Mouse (Mus musculus) myocyte (in vitro differentiated cells): ENCODE results near the gene Olfr391-ps.

Experiments
- CEBPB ChIP-seq: IDR thresholded peaks from 2 replicates; pipeline ENCODE4 v1.6.1; 2011; ENCODE audit warnings: mild to moderate bottlenecking, moderate library complexity; ENCODE audit not compliant: poor library complexity, insufficient read depth, severe bottlenecking
- E2F4 ChIP-seq: IDR thresholded peaks from one replicate; pipeline ENCODE4 v1.6.1; 2011; ENCODE audit warnings: mild to moderate bottlenecking, control low read depth, moderate library complexity; ENCODE audit not compliant: insufficient read depth
- MAX ChIP-seq: IDR thresholded peaks from one replicate; pipeline ENCODE4 v1.6.1; 2011; ENCODE audit warnings: low read depth, mild to moderate bottlenecking, control low read depth
- MYOD1 ChIP-seq, 3 experiments: IDR thresholded peaks; one replicate each; pipeline ENCODE4 v1.6.1; 2011; ENCODE audit warnings: control low read depth in 2 of 3, low read depth in 2 of 3, mild to moderate bottlenecking in 2 of 3, moderate library complexity in 1 of 3; ENCODE audit not compliant: insufficient read length in 2 of 3, control insufficient read depth in 1 of 3
- MYOG ChIP-seq, 3 experiments: IDR thresholded peaks; one replicate each; pipeline ENCODE4 v1.6.1; 2011; ENCODE audit warnings: control low read depth in 2 of 3, low read depth in 2 of 3, mild to moderate bottlenecking in 2 of 3; ENCODE audit not compliant: insufficient read length in 2 of 3, control insufficient read depth in 1 of 3, insufficient read depth in 1 of 3
- POLR2A ChIP-seq: IDR thresholded peaks from one replicate; pipeline ENCODE4 v1.6.1; 2011; ENCODE audit warnings: low read depth, mild to moderate bottlenecking, control low read depth, moderate library complexity; ENCODE audit not compliant: insufficient read length
- POLR2AphosphoS2 ChIP-seq: IDR thresholded peaks from one replicate; pipeline ENCODE4 v1.6.1; 2011; ENCODE audit warnings: low read depth, control low read depth; ENCODE audit not compliant: insufficient read length
- SRF ChIP-seq: IDR thresholded peaks from one replicate; pipeline ENCODE4 v1.6.1; 2011; ENCODE audit warnings: low read depth; ENCODE audit not compliant: control insufficient read depth, insufficient read length
- TCF12 ChIP-seq: IDR thresholded peaks from one replicate; pipeline ENCODE4 v1.6.1; 2011; ENCODE audit warnings: mild to moderate bottlenecking, control low read depth; ENCODE audit not compliant: poor library complexity, insufficient read depth, severe bottlenecking
- TCF3 ChIP-seq: IDR thresholded peaks from one replicate; pipeline ENCODE4 v1.6.1; 2011; ENCODE audit warnings: low read depth, control low read depth; ENCODE audit not compliant: insufficient read length
- USF1 ChIP-seq: IDR thresholded peaks from one replicate; pipeline ENCODE4 v1.6.1; 2011; ENCODE audit warnings: low read depth, mild to moderate bottlenecking, control low read depth, moderate library complexity

GRCm38 (mm10) chr11:73780613-73781012 lies 22.2 kb downstream of the Olfr391-ps start, which contains the start of gene Olfr389:
- TF ChIP-seq USF1 (no peak), POLR2AphosphoS2 (no peak), POLR2A (no peak), E2F4 (no peak), MYOD1 (IDR thresholded peaks at IDR 0.05; ENCODE audit: control insufficient read depth in 1 of 3, insufficient read length in 2 of 3, low read depth in 2 of 3) (no peak), CEBPB (no peak), TCF12 (no peak), MYOG (IDR thresholded peaks at IDR 0.05; ENCODE audit: control insufficient read depth in 1 of 3, insufficient read depth in 1 of 3, insufficient read length in 2 of 3, low read depth in 2 of 3) (no peak), MAX (no peak), SRF (no peak), TCF3 (no peak)
